Mouse (Mus musculus) intestine, embryonic 14.5 days (tissue): ENCODE data around the gene Abtb1. TPM values are rescaled to one million over a fixed set of nuclear protein-coding genes. Genes with fewer than 3 reads are reported as not detected.

Experiments used
- polyA plus RNA-seq: library from polyadenylated mRNA; unstranded; fragments of >200 nt; fragmentation: Nextera tagmentation; extraction: Ambion mirVana; gene quantifications from 2 replicates; pipeline ENCODE4 v1.2.1, GENCODE M21; 2014

The Abtb1 gene
- polyA plus RNA-seq, 1 experiment from 2014 or later = 21.8 TPM

Other genes with a start within 250 kb of the Abtb1 start
- 0.26 TPM in 1 of 2 replicates, not detected in the other for gene Kbtbd12, start 204.0 kb downstream of the Abtb1 start, polyA plus RNA-seq
- gene Mgll, start 117.6 kb downstream of the Abtb1 start, polyA plus RNA-seq = 88.3 and 94.2 TPM in 2 replicates
- 68.0 and 71.4 TPM in 2 replicates for gene Podxl2, start 33.1 kb upstream of the Abtb1 start, polyA plus RNA-seq
- gene Mcm2, start 56.8 kb upstream of the Abtb1 start, polyA plus RNA-seq = 139 and 152 TPM in 2 replicates
- 54.0 and 59.6 TPM in 2 replicates for gene Tpra1, start 60.3 kb upstream of the Abtb1 start, polyA plus RNA-seq